Mouse (Mus musculus): ENCODE measurements at regions not wholly inside any gene's neighbourhood (a gene's known extent, or its start where the extent isn't known, plus 50 kb on each side); places are given as distances from the start of the nearest gene placed in this dataset.

DNA sequence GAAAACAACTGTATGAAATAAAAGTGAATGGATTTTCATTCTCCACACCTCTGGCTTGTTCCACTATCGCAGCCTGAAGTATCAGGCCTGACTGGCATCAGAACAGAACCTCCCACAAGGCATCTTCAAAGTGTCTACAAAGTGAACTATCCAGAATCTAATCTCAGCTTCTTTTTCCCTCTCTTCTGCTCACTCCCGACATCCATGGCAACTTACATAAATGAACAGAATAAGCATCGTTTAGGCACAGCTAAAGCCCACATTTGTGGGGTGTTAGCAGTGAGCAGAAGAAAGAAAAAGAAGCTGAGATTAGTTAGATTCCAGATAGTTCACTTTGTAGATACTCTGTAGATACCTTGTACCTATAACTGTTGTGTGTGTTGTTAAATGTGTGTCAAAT is 182.0 kb downstream of the Lmo4 start:
- TF ChIP-seq CTCF (IDR thresholded peaks at IDR 0.05; ENCODE audit: borderline replicate concordance, insufficient read depth, low read length) (no peak), POLR2A (IDR thresholded peaks at IDR 0.05; ENCODE audit: low read depth, low read length) (no peak)
